Mouse (Mus musculus) ES-E14 (cell line): ENCODE data around the gene Rps29. TPM values are rescaled to one million over a fixed set of nuclear protein-coding genes. Genes with fewer than 3 reads are reported as not detected.
A peak's percentile ranks its signal among the peaks of the same experiment; 100 is the strongest.

Experiments
- DNase-seq: peaks from one replicate; pipeline ENCODE4 v3.0.0-alpha.2; 2013; ENCODE audit warnings: low read depth, low spot score
- H3K27ac ChIP-seq: 2 replicates; pipeline ENCODE4 v1.5.1; 2012; ENCODE audit warnings: low read depth, mild to moderate bottlenecking, low read length, moderate library complexity, mixed read lengths; ENCODE audit not compliant: poor library complexity, insufficient read depth, severe bottlenecking
- H3K36me3 ChIP-seq: 2 replicates; pipeline ENCODE4 v1.6.1; 2012; ENCODE audit warnings: mild to moderate bottlenecking, low read length, moderate library complexity, mixed read lengths; ENCODE audit not compliant: control insufficient read depth, poor library complexity, insufficient read depth, severe bottlenecking
- H3K4me1 ChIP-seq, 2 experiments: fragments of 150-350 bp in 1 of 2; sonication (generic) in 1 of 2; 2 replicates each; pipeline ENCODE4 v1.6.1; 2012; ENCODE audit warnings: low read length in 2 of 2, mild to moderate bottlenecking in 1 of 2, mixed read lengths in 1 of 2; ENCODE audit not compliant: control insufficient read depth in 2 of 2, insufficient read depth in 2 of 2, poor library complexity in 1 of 2
- H3K4me3 ChIP-seq, 2 experiments: fragments of 150-350 bp in 1 of 2; sonication (generic) in 1 of 2; 2 replicates each; pipeline ENCODE4 v1.5.1; 2012; ENCODE audit warnings: low read length in 2 of 2, low read depth in 1 of 2, mild to moderate bottlenecking in 1 of 2, mixed read lengths in 1 of 2; ENCODE audit not compliant: insufficient read depth in 1 of 2, poor library complexity in 1 of 2, severe bottlenecking in 1 of 2
- H3K9ac ChIP-seq: 2 replicates; pipeline ENCODE4 v1.6.1; 2012; ENCODE audit warnings: low read depth, mild to moderate bottlenecking, low read length, mixed read lengths; ENCODE audit not compliant: poor library complexity, insufficient read depth, severe bottlenecking
- H3K9me3 ChIP-seq: fragments of 150-350 bp; sonication (generic); 2 replicates; pipeline ENCODE4 v1.6.1; 2012; ENCODE audit warnings: low read depth, mild to moderate bottlenecking, low read length; ENCODE audit not compliant: control insufficient read depth, insufficient read depth
- CHD2 ChIP-seq: IDR thresholded peaks from 2 replicates; pipeline ENCODE4 v1.6.1; 2014; ENCODE audit warnings: mild to moderate bottlenecking, low read depth, low read length, inconsistent platforms
- HCFC1 ChIP-seq: IDR thresholded peaks from 2 replicates; pipeline ENCODE4 v1.6.1; 2012; ENCODE audit warnings: low read length, inconsistent platforms, borderline replicate concordance; ENCODE audit not compliant: insufficient read depth
- MAFK ChIP-seq: IDR thresholded peaks from 2 replicates; pipeline ENCODE4 v1.6.1; 2014; ENCODE audit warnings: mild to moderate bottlenecking, low read depth, low read length, inconsistent platforms; ENCODE audit not compliant: insufficient read depth
- ZC3H11A ChIP-seq: IDR thresholded peaks from 2 replicates; pipeline ENCODE4 v1.6.1; 2012; ENCODE audit warnings: low read depth, mild to moderate bottlenecking, inconsistent platforms, low read length, borderline replicate concordance
- ZNF384 ChIP-seq: IDR thresholded peaks from 2 replicates; pipeline ENCODE4 v1.6.1; 2012; ENCODE audit warnings: low read depth, low read length, inconsistent platforms
- in situ Hi-C, 2 experiments: fragments of 600-800 bp; cut with MboI; formaldehyde crosslinking; loops; one replicate each; pipeline ENCODE4 v1.15.1; 2025; ENCODE audit warnings: low sequenced_read_pairs in 2 of 2, inconsistent platforms in 1 of 2; ENCODE audit not compliant: unreplicated experiment in 2 of 2
- total RNA-seq: library from RNA; depleted of rRNA; stranded (reverse); fragments of 300-350 nt; gene quantifications from 2 replicates; pipeline ENCODE4 v1.2.3, GENCODE M21; 2012

Gene Rps29
- total RNA-seq, 1 experiment: 5,422 TPM

- no peak within 1 kb of the TSS for H3K27ac ChIP-seq
- H3K9me3 ChIP-seq: no peaks in the 10 kb centered on the region
- no peaks in the 10 kb centered on the region; the same call in 1 of the 2 replicates for H3K36me3 ChIP-seq
- H3K4me3 ChIP-seq: peak within 1 kb of the TSS; percentile 83 to 99
- H3K9ac ChIP-seq: peak within 1 kb of the TSS; percentile 79
- TF ChIP-seq ZNF384: no peak
- TF ChIP-seq ZC3H11A: no peak
- no peak for TF ChIP-seq MAFK
- TF ChIP-seq HCFC1: 0 out of 2 replicates have a peak, but pooled peaks have one; percentile 33
- DNase-seq: peak; percentile 21
- H3K4me1 ChIP-seq: peaks cover 4% of the 10 kb centered on the region in 2 experiments; a peak in 1 of 4 replicates
- in situ Hi-C loops: no loop called here
Measured at GRCm38 (mm10) chr12:69196444-69197377, 37.7 kb upstream of the Rps29 start, which contains the start of gene Gm49383. Gm49383 (minus strand) TSS chr12:69197104.

- no peaks in the 10 kb centered on the region for H3K9me3 ChIP-seq
- peaks cover 6% of the 10 kb centered on the region; the same call in 1 of the 2 replicates for H3K36me3 ChIP-seq
- no peak for TF ChIP-seq MAFK
- TF ChIP-seq ZC3H11A: no peak
- TF ChIP-seq HCFC1: no peak
- no peak for TF ChIP-seq CHD2
- no peak for TF ChIP-seq ZNF384
- no peak overlapping the region for H3K9ac ChIP-seq
- H3K4me3 ChIP-seq: no peak overlapping the region
- no peak overlapping the region for H3K27ac ChIP-seq
- DNase-seq: no peak
- peaks cover 0 to 1% of the 10 kb centered on the region in 2 experiments; a peak in 1 of 4 replicates for H3K4me1 ChIP-seq
- in situ Hi-C loops: no loop called here
Measured at GRCm38 (mm10) chr12:69192637-69193036, 33.7 kb upstream of the Rps29 start.

- H3K9me3 ChIP-seq: no peaks in the 10 kb centered on the region
- H3K9ac ChIP-seq: no peak overlapping the region
- no peak overlapping the region; the same call in 1 of the 2 replicates for H3K27ac ChIP-seq
- peaks cover 0 to 1% of the 10 kb centered on the region in 2 experiments; a peak in 1 of 4 replicates for H3K4me1 ChIP-seq
- TF ChIP-seq HCFC1 (no peak), ZC3H11A (no peak), MAFK (no peak)
- no peak overlapping the region for H3K4me3 ChIP-seq
- peaks cover 9% of the 10 kb centered on the region; the same call in 1 of the 2 replicates for H3K36me3 ChIP-seq
- no peak for DNase-seq
- in situ Hi-C loops: no loop called here
Measured at GRCm38 (mm10) chr12:69191396-69191795, 32.4 kb upstream of the Rps29 start.

- Histone ChIP-seq H3K4me1 (peaks cover 0 to 1% of the 10 kb centered on the region in 2 experiments; a peak in 1 of 4 replicates), H3K9ac (no peak overlapping the region), H3K27ac (no peak overlapping the region), H3K4me3 (no peak overlapping the region), H3K36me3 (peaks cover 9% of the 10 kb centered on the region; the same call in 1 of the 2 replicates), H3K9me3 (no peaks in the 10 kb centered on the region)
- TF ChIP-seq ZC3H11A: no peak
- TF ChIP-seq ZNF384: no peak
- no peak for TF ChIP-seq CHD2
- no peak for TF ChIP-seq HCFC1
- no peak for TF ChIP-seq MAFK
- no peak for DNase-seq
- in situ Hi-C loops: no loop called here
Measured at GRCm38 (mm10) chr12:69190522-69190921, 31.5 kb upstream of the Rps29 start.
